Mouse (Mus musculus) cerebellum, adult 2 months (tissue): ENCODE measurements around the gene Rsrp1.

ENCODE experiments used
- CTCF ChIP-seq: fragments of 200-500 bp; IDR thresholded peaks from 2 replicates; pipeline ENCODE4 v1.5.1; 2011; ENCODE audit warnings: low read depth, mild to moderate bottlenecking, control low read depth, low read length, moderate library complexity, borderline replicate concordance; ENCODE audit not compliant: insufficient read depth
- POLR2A ChIP-seq: fragments of 200-500 bp; IDR thresholded peaks from 2 replicates; pipeline ENCODE4 v1.6.1; 2011; ENCODE audit warnings: low read length, control low read depth, borderline replicate concordance; ENCODE audit not compliant: insufficient read depth

GRCm38 (mm10) chr4:134975929-134976308, 52.5 kb downstream of the Rsrp1 start:
- TF ChIP-seq CTCF (no peak), POLR2A (no peak)
